Mouse (Mus musculus) limb, embryonic 11.5 days (tissue): Measurements from ENCODE around the gene Efcab2. TPM values are rescaled to one million over a fixed set of nuclear protein-coding genes. Genes with fewer than 3 reads are reported as not detected.

Experiments used
- ATAC-seq: fragments of 200-750 bp; cut with Nextera tagmentation; 2 replicates; pipeline ENCODE4 v1.8.0; 2017; ENCODE audit warnings: low read depth; ENCODE audit not compliant: insufficient number of reproducible peaks, low FRiP score, low TSS enrichment
- DNase-seq: peaks from one replicate; pipeline ENCODE4 v3.0.0-alpha.2; 2015; ENCODE audit warnings: low spot score
- H3K27ac ChIP-seq: fragments of 300-500 bp; sonication (generic); replicated peaks from 2 replicates; pipeline ENCODE4 v1.5.1; 2014; ENCODE audit warnings: low read depth, mild to moderate bottlenecking, low read length
- H3K27me3 ChIP-seq: fragments of 300-500 bp; sonication (generic); 2 replicates; pipeline ENCODE4 v1.6.1; 2014; ENCODE audit warnings: mild to moderate bottlenecking, low read length, mixed read lengths; ENCODE audit not compliant: control insufficient read depth, insufficient read depth
- H3K36me3 ChIP-seq: fragments of 300-500 bp; sonication (generic); 2 replicates; pipeline ENCODE4 v1.6.1; 2014; ENCODE audit warnings: mild to moderate bottlenecking, low read length, moderate library complexity, mixed read lengths; ENCODE audit not compliant: control insufficient read depth, insufficient read depth
- H3K4me1 ChIP-seq: fragments of 300-500 bp; sonication (generic); 2 replicates; pipeline ENCODE4 v1.6.1; 2014; ENCODE audit warnings: low read length, mixed read lengths; ENCODE audit not compliant: control insufficient read depth, insufficient read depth
- H3K4me2 ChIP-seq: fragments of 300-500 bp; sonication (generic); 2 replicates; pipeline ENCODE4 v1.6.1; 2014; ENCODE audit warnings: low read depth, mild to moderate bottlenecking, moderate library complexity; ENCODE audit not compliant: severe bottlenecking
- H3K4me3 ChIP-seq: fragments of 300-500 bp; sonication (generic); 2 replicates; pipeline ENCODE4 v1.5.1; 2014; ENCODE audit warnings: low read depth, low read length
- H3K9ac ChIP-seq: fragments of 300-500 bp; sonication (generic); 2 replicates; pipeline ENCODE4 v1.6.1; 2014; ENCODE audit warnings: mild to moderate bottlenecking, low read length
- H3K9me3 ChIP-seq: fragments of 300-500 bp; sonication (generic); 2 replicates; pipeline ENCODE4 v1.6.1; 2016; ENCODE audit warnings: low read length; ENCODE audit not compliant: control insufficient read depth
- WGBS: fragments of 180-500 bp; shearing (Covaris S2); extraction: QIAGEN DNeasy Blood & Tissue Kit; methylation state at CpG from one replicate; pipeline ENCODE4 v1.1.7; 2014; 5-methylcytosine and 5-hydroxymethylcytosine counted together
- polyA plus RNA-seq: library from polyadenylated mRNA; unstranded; fragments of >200 nt; fragmentation: Nextera tagmentation; extraction: Ambion mirVana; gene quantifications from 2 replicates; pipeline ENCODE4 v1.2.1, GENCODE M21; 2014

Gene Efcab2
- polyA plus RNA-seq, 1 experiment from 2014 or later: 5.4 TPM

- 64% methylated on average over 6 of the region's 6 CpGs for WGBS
- no peaks in the 10 kb centered on the region for H3K9me3 ChIP-seq
- H3K36me3 ChIP-seq: no peaks in the 10 kb centered on the region
- no peak overlapping the region for H3K4me2 ChIP-seq
- H3K4me3 ChIP-seq: no peak overlapping the region
- ATAC-seq (no peak), DNase-seq (no peak)
- H3K4me1 ChIP-seq: no peaks in the 10 kb centered on the region
- no peaks in the 10 kb centered on the region for H3K27me3 ChIP-seq
- no peak overlapping the region for H3K27ac ChIP-seq
- no peak overlapping the region for H3K9ac ChIP-seq
Measured at GRCm38 (mm10) chr1:178448271-178448744, 42.4 kb downstream of the Efcab2 start.

- DNase-seq (peak; percentile 82), ATAC-seq (peak; percentile 70; the same call in 1 of the 2 replicates)
- Histone ChIP-seq H3K9me3 (no peaks in the 10 kb centered on the region), H3K36me3 (no peaks in the 10 kb centered on the region), H3K4me3 (no peak overlapping the region), H3K27ac (no peak overlapping the region), H3K4me1 (no peaks in the 10 kb centered on the region), H3K9ac (no peak overlapping the region), H3K27me3 (no peaks in the 10 kb centered on the region), H3K4me2 (no peak overlapping the region)
- 16% methylated on average over 3 of the region's 3 CpGs for WGBS
Measured at GRCm38 (mm10) chr1:178449172-178449571, 43.3 kb downstream of the Efcab2 start.

- DNase-seq (no peak), ATAC-seq (no peak)
- WGBS: 84% methylated on average over 2 of the region's 2 CpGs
- Histone ChIP-seq H3K27ac (no peak overlapping the region), H3K4me2 (no peak overlapping the region), H3K9ac (no peak overlapping the region), H3K36me3 (no peaks in the 10 kb centered on the region), H3K9me3 (no peaks in the 10 kb centered on the region), H3K4me3 (no peak overlapping the region), H3K27me3 (no peaks in the 10 kb centered on the region), H3K4me1 (no peaks in the 10 kb centered on the region)
Measured at GRCm38 (mm10) chr1:178449933-178450332, 44.0 kb downstream of the Efcab2 start.

GRCm38 (mm10) chr1:178454125-178454524, 48.2 kb downstream of the Efcab2 start:
- H3K4me1 ChIP-seq: no peaks in the 10 kb centered on the region
- no peak overlapping the region for H3K9ac ChIP-seq
- 93% methylated on average over 3 of the region's 3 CpGs for WGBS
- H3K36me3 ChIP-seq: no peaks in the 10 kb centered on the region
- no peak for DNase-seq
- no peaks in the 10 kb centered on the region for H3K27me3 ChIP-seq
- ATAC-seq: no peak
- H3K4me2 ChIP-seq: no peak overlapping the region
- no peak overlapping the region for H3K27ac ChIP-seq
- H3K4me3 ChIP-seq: no peak overlapping the region
- H3K9me3 ChIP-seq: no peaks in the 10 kb centered on the region

GRCm38 (mm10) chr1:178455120-178455519, 49.2 kb downstream of the Efcab2 start:
- Histone ChIP-seq H3K4me1 (no peaks in the 10 kb centered on the region), H3K36me3 (no peaks in the 10 kb centered on the region), H3K4me3 (no peak overlapping the region), H3K9ac (no peak overlapping the region), H3K27ac (no peak overlapping the region), H3K27me3 (no peaks in the 10 kb centered on the region), H3K4me2 (no peak overlapping the region), H3K9me3 (no peaks in the 10 kb centered on the region)
- no peak for ATAC-seq
- DNase-seq: no peak
- 88% methylated on average over 1 of the region's 1 CpGs for WGBS

GRCm38 (mm10) chr1:178458029-178458428, 52.1 kb downstream of the Efcab2 start:
- ATAC-seq (no peak), DNase-seq (no peak)
- no peaks in the 10 kb centered on the region for H3K4me1 ChIP-seq
- no peak overlapping the region for H3K4me3 ChIP-seq
- H3K27me3 ChIP-seq: no peaks in the 10 kb centered on the region
- H3K9ac ChIP-seq: no peak overlapping the region
- H3K4me2 ChIP-seq: no peak overlapping the region
- H3K36me3 ChIP-seq: no peaks in the 10 kb centered on the region
- 84% methylated on average over 2 of the region's 2 CpGs for WGBS
- no peaks in the 10 kb centered on the region for H3K9me3 ChIP-seq
- no peak overlapping the region for H3K27ac ChIP-seq

GRCm38 (mm10) chr1:178463712-178464111, 57.8 kb downstream of the Efcab2 start:
- no peaks in the 10 kb centered on the region for H3K36me3 ChIP-seq

GRCm38 (mm10) chr1:178464140-178464539, 58.3 kb downstream of the Efcab2 start:
- 0 out of 2 replicates have a peak, but pooled peaks have one; percentile 22 for ATAC-seq
- Histone ChIP-seq H3K9ac (no peak overlapping the region), H3K36me3 (no peaks in the 10 kb centered on the region), H3K4me1 (no peaks in the 10 kb centered on the region), H3K9me3 (no peaks in the 10 kb centered on the region), H3K4me2 (no peak overlapping the region), H3K4me3 (no peak overlapping the region), H3K27ac (no peak overlapping the region), H3K27me3 (no peaks in the 10 kb centered on the region)
- DNase-seq: no peak
- WGBS: 30% methylated on average over 4 of the region's 4 CpGs

More at GRCm38 (mm10) chr1:178463712-178464111, 57.8 kb downstream of the Efcab2 start:
- no peaks in the 10 kb centered on the region for H3K9me3 ChIP-seq
- H3K9ac ChIP-seq: no peak overlapping the region
- H3K27me3 ChIP-seq: no peaks in the 10 kb centered on the region
- H3K27ac ChIP-seq: no peak overlapping the region
- DNase-seq (peak; percentile 90), ATAC-seq (peak; percentile 86)
- no peak overlapping the region for H3K4me3 ChIP-seq
- H3K4me2 ChIP-seq: no peak overlapping the region
- no peaks in the 10 kb centered on the region for H3K4me1 ChIP-seq
- WGBS: 2% methylated on average over 2 of the region's 2 CpGs

GRCm38 (mm10) chr1:178467594-178467993, 61.7 kb downstream of the Efcab2 start:
- Histone ChIP-seq H3K27ac (no peak overlapping the region), H3K9me3 (no peaks in the 10 kb centered on the region), H3K4me1 (no peaks in the 10 kb centered on the region), H3K27me3 (no peaks in the 10 kb centered on the region), H3K4me2 (no peak overlapping the region), H3K9ac (no peak overlapping the region), H3K36me3 (no peaks in the 10 kb centered on the region), H3K4me3 (no peak overlapping the region)
- ATAC-seq (no peak), DNase-seq (no peak)
- 69% methylated on average over 6 of the region's 6 CpGs for WGBS
